Mouse (Mus musculus) kidney, embryonic 16.5 days (tissue): ENCODE results near the gene Boc. TPM values are rescaled to one million over a fixed set of nuclear protein-coding genes. Genes with fewer than 3 reads are reported as not detected.

Experiments
- ATAC-seq: fragments of 200-750 bp; cut with Nextera tagmentation; 2 replicates; pipeline ENCODE4 v1.8.0; 2017; ENCODE audit warnings: moderate TSS enrichment; ENCODE audit not compliant: low FRiP score, low TSS enrichment
- H3K27ac ChIP-seq: fragments of 300-500 bp; sonication (generic); 2 replicates; pipeline ENCODE4 v1.5.1; 2014; ENCODE audit warnings: low read length
- H3K27me3 ChIP-seq: fragments of 300-500 bp; sonication (generic); 2 replicates; pipeline ENCODE4 v1.6.1; 2014; ENCODE audit warnings: low read length, control low read depth, mixed read lengths; ENCODE audit not compliant: insufficient read depth
- H3K36me3 ChIP-seq: fragments of 300-500 bp; sonication (generic); 2 replicates; pipeline ENCODE4 v1.6.1; 2014; ENCODE audit warnings: low read length, control low read depth, mixed read lengths; ENCODE audit not compliant: insufficient read depth
- H3K4me1 ChIP-seq: fragments of 300-500 bp; sonication (generic); 2 replicates; pipeline ENCODE4 v1.6.1; 2014; ENCODE audit warnings: low read length, control low read depth, mixed read lengths; ENCODE audit not compliant: insufficient read depth
- H3K4me2 ChIP-seq: fragments of 300-500 bp; sonication (generic); replicated peaks from 2 replicates; pipeline ENCODE4 v1.6.1; 2014; ENCODE audit warnings: low read depth, low read length
- H3K4me3 ChIP-seq: fragments of 300-500 bp; sonication (generic); 2 replicates; pipeline ENCODE4 v1.5.1; 2014; ENCODE audit warnings: mild to moderate bottlenecking, low read length
- H3K9ac ChIP-seq: fragments of 300-500 bp; sonication (generic); replicated peaks from 2 replicates; pipeline ENCODE4 v1.6.1; 2014; ENCODE audit warnings: low read length
- H3K9me3 ChIP-seq: fragments of 300-500 bp; sonication (generic); 2 replicates; pipeline ENCODE4 v1.6.1; 2016; ENCODE audit warnings: low read length, control low read depth
- WGBS: fragments of 180-500 bp; shearing (Covaris S2); extraction: QIAGEN DNeasy Blood & Tissue Kit; methylation state at CpG from one replicate; pipeline ENCODE4 v1.1.7; 2014; 5-methylcytosine and 5-hydroxymethylcytosine counted together
- polyA plus RNA-seq: library from polyadenylated mRNA; unstranded; fragments of >200 nt; fragmentation: Nextera tagmentation; extraction: Ambion mirVana; gene quantifications from 2 replicates; pipeline ENCODE4 v1.2.1, GENCODE M21; 2015

Boc gene
- polyA plus RNA-seq, 1 experiment from 2014 or later = 23.2 TPM

GRCm38 (mm10) chr16:44545153-44545552, 13.5 kb downstream of the Boc start:
- Histone ChIP-seq H3K9me3 (no peaks in the 10 kb centered on the region), H3K4me2 (no peak overlapping the region), H3K9ac (no peak overlapping the region), H3K4me3 (no peak overlapping the region), H3K4me1 (peaks cover 68% of the 10 kb centered on the region), H3K27ac (no peak overlapping the region), H3K27me3 (no peaks in the 10 kb centered on the region), H3K36me3 (no peaks in the 10 kb centered on the region; the same call in 1 of the 2 replicates)
- ATAC-seq = no peak
- 29% methylated on average over 7 of the region's 7 CpGs for WGBS

- peaks cover 77% of the 10 kb centered on the region for H3K4me1 ChIP-seq
- H3K9ac ChIP-seq = no peak overlapping the region
- H3K36me3 ChIP-seq = no peaks in the 10 kb centered on the region; the same call in 1 of the 2 replicates
- no peaks in the 10 kb centered on the region for H3K27me3 ChIP-seq
- no peak overlapping the region for H3K27ac ChIP-seq
- no peak for ATAC-seq
- H3K4me2 ChIP-seq = no peak overlapping the region
- H3K4me3 ChIP-seq = no peak overlapping the region
- WGBS = 49% methylated on average over 3 of the region's 3 CpGs
- no peaks in the 10 kb centered on the region for H3K9me3 ChIP-seq
These were observed 15.6 kb downstream of the Boc start for GRCm38 (mm10) chr16:44543098-44543497.

- WGBS = 46% methylated on average over 3 of the region's 3 CpGs
- H3K4me2 ChIP-seq = no peak overlapping the region; the same call in 1 of the 2 replicates
- peaks cover 72% of the 10 kb centered on the region for H3K4me1 ChIP-seq
These were observed 16.5 kb downstream of the Boc start for GRCm38 (mm10) chr16:44542029-44542690.

GRCm38 (mm10) chr16:44539611-44540010, 19.1 kb downstream of the Boc start:
- H3K4me2 ChIP-seq = no peak overlapping the region
- ATAC-seq = no peak
- H3K27me3 ChIP-seq = no peaks in the 10 kb centered on the region
- H3K9me3 ChIP-seq = no peaks in the 10 kb centered on the region
- WGBS = 67% methylated on average over 8 of the region's 8 CpGs
- H3K4me1 ChIP-seq = peaks cover 50% of the 10 kb centered on the region
- H3K9ac ChIP-seq = no peak overlapping the region
- H3K4me3 ChIP-seq = no peak overlapping the region
- H3K36me3 ChIP-seq = no peaks in the 10 kb centered on the region
- H3K27ac ChIP-seq = no peak overlapping the region

More at GRCm38 (mm10) chr16:44542029-44542690, 16.5 kb downstream of the Boc start:
- Histone ChIP-seq H3K36me3 (no peaks in the 10 kb centered on the region), H3K27me3 (no peaks in the 10 kb centered on the region), H3K9me3 (no peaks in the 10 kb centered on the region), H3K27ac (peak overlapping the region; percentile 73), H3K4me3 (no peak overlapping the region), H3K9ac (no peak overlapping the region; the same call in 1 of the 2 replicates)
- peak; percentile 59 for ATAC-seq

- Histone ChIP-seq H3K4me2 (0 out of 2 replicates have a peak overlapping the region, but pooled peaks have one; percentile 8), H3K27me3 (no peaks in the 10 kb centered on the region), H3K9me3 (no peaks in the 10 kb centered on the region), H3K9ac (peak overlapping the region; percentile 8; the same call in 1 of the 2 replicates), H3K4me3 (no peak overlapping the region), H3K36me3 (no peaks in the 10 kb centered on the region), H3K4me1 (peaks cover 56% of the 10 kb centered on the region), H3K27ac (peak overlapping the region; percentile 20; the same call in 1 of the 2 replicates)
- WGBS = 31% methylated on average over 16 of the region's 16 CpGs
- peak; percentile 67 for ATAC-seq
These were observed 20.0 kb downstream of the Boc start for GRCm38 (mm10) chr16:44538401-44539395.

GRCm38 (mm10) chr16:44534122-44534521, 24.6 kb downstream of the Boc start:
- no peak overlapping the region for H3K4me3 ChIP-seq
- H3K36me3 ChIP-seq = peaks cover 7% of the 10 kb centered on the region; the same call in 1 of the 2 replicates
- no peak overlapping the region for H3K9ac ChIP-seq
- H3K27ac ChIP-seq = no peak overlapping the region
- no peaks in the 10 kb centered on the region for H3K27me3 ChIP-seq
- 36% methylated on average over 7 of the region's 7 CpGs for WGBS
- H3K4me2 ChIP-seq = no peak overlapping the region
- H3K9me3 ChIP-seq = no peaks in the 10 kb centered on the region
- peaks cover 64% of the 10 kb centered on the region for H3K4me1 ChIP-seq
- no peak for ATAC-seq

- H3K4me1 ChIP-seq = peaks cover 61% of the 10 kb centered on the region
- ATAC-seq = no peak
- WGBS = 61% methylated on average over 8 of the region's 8 CpGs
These were observed 25.2 kb downstream of the Boc start for GRCm38 (mm10) chr16:44533522-44533921.

GRCm38 (mm10) chr16:44532851-44533250, 25.8 kb downstream of the Boc start:
- Histone ChIP-seq H3K36me3 (peaks cover 7% of the 10 kb centered on the region; the same call in 1 of the 2 replicates), H3K4me1 (peaks cover 62% of the 10 kb centered on the region), H3K27ac (no peak overlapping the region), H3K9me3 (no peaks in the 10 kb centered on the region), H3K27me3 (no peaks in the 10 kb centered on the region), H3K9ac (no peak overlapping the region), H3K4me3 (no peak overlapping the region), H3K4me2 (no peak overlapping the region)
- 54% methylated on average over 16 of the region's 16 CpGs for WGBS
- no peak for ATAC-seq

More at GRCm38 (mm10) chr16:44533522-44533921, 25.2 kb downstream of the Boc start:
- Histone ChIP-seq H3K36me3 (peaks cover 7% of the 10 kb centered on the region; the same call in 1 of the 2 replicates), H3K9ac (no peak overlapping the region), H3K9me3 (no peaks in the 10 kb centered on the region), H3K4me3 (no peak overlapping the region), H3K4me2 (no peak overlapping the region), H3K27ac (no peak overlapping the region), H3K27me3 (no peaks in the 10 kb centered on the region)

- peak; percentile 5; the same call in 1 of the 2 replicates for ATAC-seq
- H3K9me3 ChIP-seq = no peaks in the 10 kb centered on the region
- peak overlapping the region; percentile 54 for H3K4me2 ChIP-seq
- H3K9ac ChIP-seq = peak overlapping the region; percentile 51; the same call in 1 of the 2 replicates
- peak overlapping the region; percentile 40; the same call in 1 of the 2 replicates for H3K27ac ChIP-seq
- no peaks in the 10 kb centered on the region for H3K27me3 ChIP-seq
- 35% methylated on average over 12 of the region's 12 CpGs for WGBS
- H3K4me3 ChIP-seq = peak overlapping the region; percentile 27
- peaks cover 73% of the 10 kb centered on the region for H3K4me1 ChIP-seq
- H3K36me3 ChIP-seq = peaks cover 7% of the 10 kb centered on the region; the same call in 1 of the 2 replicates
These were observed 27.4 kb downstream of the Boc start for GRCm38 (mm10) chr16:44531239-44531797.
